Comparison of ENCODE assay signal across 15 mouse cellular contexts in genomic region chr2:179518456-179519032, GRCm38 (mm10).
DNase-seq lines count a peak whose midpoint lies in the region; ATAC-seq and TF ChIP-seq lines count a peak whose summit lies in the region.
"Had no signal": no experiment of that assay in that cellular context is flagged by ENCODE, and none has a peak within 500 bp of the region (broad histone marks: within the 10 kb centered on the region; RNA-seq: fewer than 3 reads in every experiment).

No protein-coding gene starts in this region.

- 26% methylated on average over 14 of the region's 14 CpGs for WGBS in kidney, postnatal 0 days
- 15% methylated on average over 14 of the region's 14 CpGs for WGBS in forebrain, embryonic 11.5 days
- 17% methylated on average over 14 of the region's 14 CpGs for WGBS in limb, embryonic 13.5 days
- 14% methylated on average over 14 of the region's 14 CpGs for WGBS in neural tube, embryonic 15.5 days
- 36% methylated on average over 14 of the region's 14 CpGs for WGBS in kidney, adult 2 months

- TF ChIP-seq POLR2A in kidney, adult 2 months (IDR thresholded peaks at IDR 0.05; ENCODE audit: low read depth, low read length): no peak

- no peak overlapping the region for H3K4me2 ChIP-seq in kidney, postnatal 0 days (ENCODE audit: low read length)
- no peak overlapping the region; the same call in 1 of the 2 replicates for H3K4me2 ChIP-seq in forebrain, embryonic 11.5 days (ENCODE audit: low read depth, low read length, severe bottlenecking)
- peak overlapping the region; percentile 37 for H3K4me2 ChIP-seq in limb, embryonic 13.5 days (replicated peaks)
- H3K4me2 ChIP-seq in neural tube, embryonic 15.5 days: peak overlapping the region; percentile 28

- no peak for DNase-seq in kidney, postnatal 0 days (ENCODE audit: low spot score)
- DNase-seq in kidney, adult 8-10 months: no peak
- DNase-seq in forebrain, embryonic 11.5 days (ENCODE audit: low spot score): no peak
- no peak for DNase-seq in cerebellum, postnatal 14 days
- no peak for DNase-seq in kidney, adult 2 months
- no peak for DNase-seq in yolk sac, embryonic 10.5 days (ENCODE audit: low spot score)
- DNase-seq: B cell, adult 2 months; cerebellum, adult 11 months; heart, adult 11 months; kidney, adult 9 months; liver, postnatal 0 days; lung, postnatal 4 days had no signal

- no peaks in the 10 kb centered on the region for H3K4me1 ChIP-seq in kidney, postnatal 0 days (replicated peaks; ENCODE audit: insufficient read depth, low read length)
- H3K4me1 ChIP-seq in forebrain, embryonic 11.5 days (replicated peaks; ENCODE audit: control insufficient read depth, insufficient read depth, low read length): peaks cover 36% of the 10 kb centered on the region
- peaks cover 62% of the 10 kb centered on the region for H3K4me1 ChIP-seq in limb, embryonic 13.5 days
- peaks cover 58% of the 10 kb centered on the region for H3K4me1 ChIP-seq in neural tube, embryonic 15.5 days
- H3K4me1 ChIP-seq in kidney, adult 2 months (ENCODE audit: control insufficient read depth, insufficient read depth, low read length): no peaks in the 10 kb centered on the region

- no peak overlapping the region for H3K9ac ChIP-seq in kidney, postnatal 0 days (ENCODE audit: low read depth, low read length)
- peak overlapping the region; percentile 13; the same call in 1 of the 2 replicates for H3K9ac ChIP-seq in forebrain, embryonic 11.5 days (ENCODE audit: low read length)
- H3K9ac ChIP-seq in limb, embryonic 13.5 days: no peak overlapping the region
- no peak overlapping the region for H3K9ac ChIP-seq in neural tube, embryonic 15.5 days (replicated peaks)
- H3K9ac ChIP-seq: liver, postnatal 0 days had no signal

- no peaks in the 10 kb centered on the region for H3K9me3 ChIP-seq in kidney, postnatal 0 days (replicated peaks; ENCODE audit: low read length)
- H3K9me3 ChIP-seq in forebrain, embryonic 11.5 days (ENCODE audit: control insufficient read depth, low read length): no peaks in the 10 kb centered on the region
- no peaks in the 10 kb centered on the region for H3K9me3 ChIP-seq in limb, embryonic 13.5 days
- H3K9me3 ChIP-seq in neural tube, embryonic 15.5 days (replicated peaks): no peaks in the 10 kb centered on the region

- TF ChIP-seq CTCF in kidney, postnatal 0 days (IDR thresholded peaks at IDR 0.05; ENCODE audit: low read depth): no peak
- TF ChIP-seq CTCF in kidney, adult 2 months (conservative IDR thresholded peaks at IDR 0.05; ENCODE audit: insufficient read depth, insufficient read length, low read depth, low read length): no peak

- no peak overlapping the region for H3K27ac ChIP-seq in kidney, postnatal 0 days
- H3K27ac ChIP-seq in forebrain, embryonic 11.5 days (ENCODE audit: low read depth, low read length): 0 out of 2 replicates have a peak overlapping the region, but pooled peaks have one; percentile 4
- no peak overlapping the region for H3K27ac ChIP-seq in limb, embryonic 13.5 days
- H3K27ac ChIP-seq in neural tube, embryonic 15.5 days (replicated peaks): no peak overlapping the region
- H3K27ac ChIP-seq in kidney, adult 2 months (ENCODE audit: insufficient read depth, low read depth, low read length): no peak overlapping the region

- H3K27me3 ChIP-seq in kidney, postnatal 0 days (ENCODE audit: insufficient read depth, low read length): no peaks in the 10 kb centered on the region
- H3K27me3 ChIP-seq in forebrain, embryonic 11.5 days (ENCODE audit: control insufficient read depth, insufficient read depth, low read length): no peaks in the 10 kb centered on the region
- peaks cover 22% of the 10 kb centered on the region for H3K27me3 ChIP-seq in limb, embryonic 13.5 days
- no peaks in the 10 kb centered on the region for H3K27me3 ChIP-seq in neural tube, embryonic 15.5 days (replicated peaks)
- no peaks in the 10 kb centered on the region for H3K27me3 ChIP-seq in kidney, adult 2 months (replicated peaks; ENCODE audit: control insufficient read depth, insufficient read depth, low read length)
- H3K27me3 ChIP-seq: Patski had no signal

- H3K4me3 ChIP-seq in kidney, postnatal 0 days (replicated peaks; ENCODE audit: low read depth, low read length): no peak overlapping the region
- H3K4me3 ChIP-seq in forebrain, embryonic 11.5 days (ENCODE audit: low read depth, low read length): no peak overlapping the region
- H3K4me3 ChIP-seq in limb, embryonic 13.5 days: no peak overlapping the region
- no peak overlapping the region for H3K4me3 ChIP-seq in neural tube, embryonic 15.5 days (replicated peaks)
- H3K4me3 ChIP-seq in kidney, adult 2 months (ENCODE audit: insufficient read depth, low read depth, low read length): no peak overlapping the region

- no peaks in the 10 kb centered on the region for H3K36me3 ChIP-seq in kidney, postnatal 0 days (ENCODE audit: insufficient read depth, low read length)
- H3K36me3 ChIP-seq in forebrain, embryonic 11.5 days (ENCODE audit: control insufficient read depth, insufficient read depth, low read length): no peaks in the 10 kb centered on the region; the same call in 1 of the 2 replicates
- no peaks in the 10 kb centered on the region for H3K36me3 ChIP-seq in limb, embryonic 13.5 days
- H3K36me3 ChIP-seq in neural tube, embryonic 15.5 days: no peaks in the 10 kb centered on the region
- H3K36me3 ChIP-seq in kidney, adult 2 months (ENCODE audit: control insufficient read depth, insufficient read depth, low read length): no peaks in the 10 kb centered on the region

- ATAC-seq in kidney, postnatal 0 days (replicated peaks; ENCODE audit: low FRiP score, low read depth): 0 out of 2 replicates have a peak, but pooled peaks have one; percentile 26
- peak; percentile 42; the same call in 1 of the 2 replicates for ATAC-seq in forebrain, embryonic 11.5 days (replicated peaks; ENCODE audit: low FRiP score)
- ATAC-seq in limb, embryonic 13.5 days (ENCODE audit: low FRiP score, low read depth): no peak
- peak; percentile 24; the same call in 1 of the 2 replicates for ATAC-seq in neural tube, embryonic 15.5 days (ENCODE audit: low FRiP score)
- ATAC-seq: liver, postnatal 0 days; Patski had no signal

Comparison
In these comparisons a context has a peak if more than half of its experiments do, and no peak if none do; other contexts are left out.
1. H3K4me2 ChIP-seq: peak in limb, embryonic 13.5 days (single experiment) and neural tube, embryonic 15.5 days (single experiment); none in kidney, postnatal 0 days (single experiment) and forebrain, embryonic 11.5 days (single experiment).